Mouse (Mus musculus): Measurements from ENCODE around the gene Mrpl3. TPM values are rescaled to one million over a fixed set of nuclear protein-coding genes. Genes with fewer than 3 reads are reported as not detected.
"Not testable (repeated sequence)": the region's sequence is repeated elsewhere in the genome, so short reads cannot be mapped to it uniquely, and the experiment has no call there.

Mrpl3 gene
- polyA plus RNA-seq, 1 experiment from 2014 or later: 93.1 TPM

- Histone ChIP-seq H3K4me2 (replicated peaks) (no peak overlapping the region), H3K9ac (no peak overlapping the region), H3K4me1 (no peaks in the 10 kb centered on the region), H3K4me3 (replicated peaks) (no peak overlapping the region), H3K36me3 (peaks cover 61% of the 10 kb centered on the region), H3K27me3 (no peaks in the 10 kb centered on the region), H3K27ac (replicated peaks) (no peak overlapping the region), H3K9me3 (replicated peaks) (no peaks in the 10 kb centered on the region)
- WGBS: 85% methylated on average over 10 of the region's 10 CpGs
- peak; percentile 39; the same call in 1 of the 2 replicates for ATAC-seq (ENCODE audit: insufficient number of reproducible peaks, low FRiP score, low TSS enrichment, low read depth)
Observed at GRCm38 (mm10) chr9:105069106-105069505, 16.1 kb downstream of the Mrpl3 start.

DNA sequence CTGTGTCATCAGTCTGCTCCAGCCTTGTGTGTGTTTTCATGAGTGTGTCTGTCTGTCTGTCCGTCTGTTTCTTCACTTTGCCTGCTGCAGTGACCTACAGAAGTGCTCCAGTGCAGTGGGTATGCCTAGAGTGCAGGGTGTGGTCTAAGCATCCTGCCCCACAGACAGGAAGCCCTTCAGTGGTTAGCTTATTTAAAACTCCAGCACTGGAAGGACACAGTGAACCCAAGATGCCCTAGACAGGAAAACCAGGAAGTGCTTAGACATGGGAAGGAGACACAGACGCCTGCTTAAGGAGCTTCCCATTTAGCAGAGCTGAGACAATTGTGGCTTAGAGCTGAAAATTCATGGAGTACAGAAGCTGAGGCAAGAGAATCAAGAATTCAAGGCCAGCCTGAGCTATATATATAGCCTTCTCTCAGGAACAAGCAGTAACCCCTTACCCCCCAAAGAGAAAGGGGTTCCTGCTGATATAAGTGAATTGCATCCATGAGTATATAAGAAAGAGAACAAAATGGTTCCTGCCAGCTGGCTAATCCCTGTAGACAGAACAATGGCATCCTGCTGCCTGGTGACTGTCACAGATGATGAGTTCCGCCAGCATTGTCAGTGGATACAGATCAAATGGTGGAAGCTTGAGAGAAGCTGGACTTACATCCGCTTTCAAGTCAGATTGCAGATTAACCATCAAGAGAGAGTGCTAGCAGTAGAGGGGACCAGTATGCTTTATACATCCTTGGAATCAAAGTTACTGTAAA lies 20.1 kb downstream of the Mrpl3 start:
- Histone ChIP-seq H3K27me3 (no peaks in the 10 kb centered on the region), H3K4me3 (replicated peaks) (no peak overlapping the region), H3K4me1 (no peaks in the 10 kb centered on the region), H3K9ac (no peak overlapping the region), H3K27ac (replicated peaks) (no peak overlapping the region), H3K9me3 (replicated peaks) (no peaks in the 10 kb centered on the region), H3K36me3 (peaks cover 67% of the 10 kb centered on the region), H3K4me2 (replicated peaks) (no peak overlapping the region)
- no peak for ATAC-seq (ENCODE audit: insufficient number of reproducible peaks, low FRiP score, low TSS enrichment, low read depth)
- WGBS: 79% methylated on average over 4 of the region's 4 CpGs

GRCm38 (mm10) chr9:105074851-105075250 lies 21.8 kb downstream of the Mrpl3 start:
- no peak overlapping the region for H3K9ac ChIP-seq
- no peaks in the 10 kb centered on the region for H3K9me3 ChIP-seq (replicated peaks)
- no peaks in the 10 kb centered on the region for H3K4me1 ChIP-seq
- H3K36me3 ChIP-seq: peaks cover 63% of the 10 kb centered on the region
- no peak overlapping the region for H3K4me3 ChIP-seq (replicated peaks)
- H3K27me3 ChIP-seq: no peaks in the 10 kb centered on the region
- H3K27ac ChIP-seq (replicated peaks): no peak overlapping the region
- no peak for ATAC-seq (ENCODE audit: insufficient number of reproducible peaks, low FRiP score, low TSS enrichment, low read depth)
- H3K4me2 ChIP-seq (replicated peaks): no peak overlapping the region
- 91% methylated on average over 8 of the region's 8 CpGs for WGBS

GRCm38 (mm10) chr9:105076756-105077424 lies 23.9 kb downstream of the Mrpl3 start:
- no peak for ATAC-seq (ENCODE audit: insufficient number of reproducible peaks, low FRiP score, low TSS enrichment, low read depth)
- peaks cover 50% of the 10 kb centered on the region for H3K36me3 ChIP-seq
- 84% methylated on average over 13 of the region's 13 CpGs for WGBS
- H3K4me2 ChIP-seq (replicated peaks): no peak overlapping the region
- no peak overlapping the region for H3K27ac ChIP-seq (replicated peaks)
- H3K9me3 ChIP-seq (replicated peaks): no peaks in the 10 kb centered on the region
- H3K4me3 ChIP-seq (replicated peaks): no peak overlapping the region
- H3K9ac ChIP-seq: no peak overlapping the region
- no peaks in the 10 kb centered on the region for H3K27me3 ChIP-seq
- no peaks in the 10 kb centered on the region for H3K4me1 ChIP-seq

DNA sequence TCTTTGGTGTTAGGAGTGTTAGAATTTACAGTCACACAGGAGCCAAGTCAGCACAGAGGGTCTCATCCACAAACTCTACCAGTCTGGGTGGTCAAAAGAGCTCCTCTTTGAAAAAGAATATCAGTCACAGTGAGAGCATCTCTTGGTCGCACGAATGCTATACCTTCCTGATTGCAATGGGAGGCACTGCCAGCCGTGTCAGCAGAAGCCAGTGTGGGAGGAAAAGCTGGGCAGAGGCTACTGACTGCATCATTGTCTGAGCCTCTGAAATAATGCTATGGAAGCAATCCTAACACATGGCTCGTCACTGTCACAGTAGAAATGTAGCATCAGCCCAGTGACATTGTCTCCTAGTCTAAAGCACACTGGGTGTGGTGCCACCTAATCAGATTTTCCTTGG lies 25.4 kb downstream of the Mrpl3 start:
- no peak for ATAC-seq (ENCODE audit: insufficient number of reproducible peaks, low FRiP score, low TSS enrichment, low read depth)
- H3K27ac ChIP-seq (replicated peaks): no peak overlapping the region
- H3K36me3 ChIP-seq: peaks cover 34% of the 10 kb centered on the region
- no peak overlapping the region for H3K4me2 ChIP-seq (replicated peaks)
- H3K9ac ChIP-seq: no peak overlapping the region
- H3K27me3 ChIP-seq: no peaks in the 10 kb centered on the region
- H3K9me3 ChIP-seq (replicated peaks): no peaks in the 10 kb centered on the region
- no peak overlapping the region for H3K4me3 ChIP-seq (replicated peaks)
- WGBS: 85% methylated on average over 4 of the region's 4 CpGs
- no peaks in the 10 kb centered on the region for H3K4me1 ChIP-seq

- no peak overlapping the region for H3K27ac ChIP-seq (replicated peaks)
- no peak overlapping the region for H3K9ac ChIP-seq
- no peaks in the 10 kb centered on the region for H3K9me3 ChIP-seq (replicated peaks)
- no peaks in the 10 kb centered on the region for H3K4me1 ChIP-seq
- WGBS: 85% methylated on average over 3 of the region's 3 CpGs
- H3K4me3 ChIP-seq (replicated peaks): no peak overlapping the region
- peaks cover 20% of the 10 kb centered on the region for H3K36me3 ChIP-seq
- ATAC-seq (ENCODE audit: insufficient number of reproducible peaks, low FRiP score, low TSS enrichment, low read depth): no peak
- H3K4me2 ChIP-seq (replicated peaks): no peak overlapping the region
- no peaks in the 10 kb centered on the region for H3K27me3 ChIP-seq
Observed at GRCm38 (mm10) chr9:105080246-105080645, 27.2 kb downstream of the Mrpl3 start.

- no peak for ATAC-seq (ENCODE audit: insufficient number of reproducible peaks, low FRiP score, low TSS enrichment, low read depth)
- Histone ChIP-seq H3K27ac (replicated peaks) (no peak overlapping the region), H3K4me3 (replicated peaks) (no peak overlapping the region), H3K4me2 (replicated peaks) (no peak overlapping the region), H3K36me3 (no peaks in the 10 kb centered on the region), H3K9me3 (replicated peaks) (no peaks in the 10 kb centered on the region), H3K4me1 (no peaks in the 10 kb centered on the region), H3K9ac (no peak overlapping the region), H3K27me3 (no peaks in the 10 kb centered on the region)
- 34% methylated on average over 15 of the region's 15 CpGs for WGBS
Observed at GRCm38 (mm10) chr9:105100807-105101570, 48.0 kb downstream of the Mrpl3 start.

DNA sequence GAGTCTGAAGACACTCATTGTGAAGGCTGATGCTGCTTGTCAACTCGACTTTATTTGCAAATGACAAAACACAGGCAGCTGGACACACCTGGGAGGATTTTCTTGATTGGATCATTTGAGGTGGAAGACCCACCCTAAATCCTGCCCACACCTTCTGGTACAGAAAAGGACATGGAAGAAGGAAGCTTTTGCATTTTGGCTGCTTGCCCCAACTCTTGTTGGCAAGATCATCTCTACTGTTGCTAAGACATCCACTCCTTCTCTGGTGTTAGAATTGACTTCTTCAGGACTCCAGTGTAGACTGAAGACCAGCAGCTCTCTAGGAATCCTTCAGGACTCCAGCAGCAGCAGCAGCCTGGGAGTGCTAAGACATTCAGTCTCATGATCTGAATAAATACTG lies 48.9 kb downstream of the Mrpl3 start:
- Histone ChIP-seq H3K4me3 (replicated peaks) (no peak overlapping the region), H3K9me3 (replicated peaks) (no peaks in the 10 kb centered on the region), H3K27me3 (no peaks in the 10 kb centered on the region), H3K4me2 (replicated peaks) (no peak overlapping the region), H3K4me1 (no peaks in the 10 kb centered on the region), H3K27ac (replicated peaks) (no peak overlapping the region), H3K9ac (no peak overlapping the region), H3K36me3 (no peaks in the 10 kb centered on the region)
- WGBS: 39% methylated on average over 1 of the region's 1 CpGs
- no peak for ATAC-seq (ENCODE audit: insufficient number of reproducible peaks, low FRiP score, low TSS enrichment, low read depth)

GRCm38 (mm10) chr9:105103893-105104292 lies 50.9 kb downstream of the Mrpl3 start:
- no peaks in the 10 kb centered on the region for H3K36me3 ChIP-seq
- WGBS: 73% methylated on average over 5 of the region's 5 CpGs
- no peaks in the 10 kb centered on the region for H3K4me1 ChIP-seq
- H3K9me3 ChIP-seq (replicated peaks): no peaks in the 10 kb centered on the region
- H3K27me3 ChIP-seq: no peaks in the 10 kb centered on the region
- H3K27ac ChIP-seq (replicated peaks): no peak overlapping the region
- H3K4me2 ChIP-seq (replicated peaks): no peak overlapping the region
- no peak overlapping the region for H3K4me3 ChIP-seq (replicated peaks)
- no peak overlapping the region for H3K9ac ChIP-seq
- no peak for ATAC-seq (ENCODE audit: insufficient number of reproducible peaks, low FRiP score, low TSS enrichment, low read depth)

- 93% methylated on average over 3 of the region's 3 CpGs for WGBS
- not testable (repeated sequence) for H3K9me3 ChIP-seq (replicated peaks); ATAC-seq (ENCODE audit: insufficient number of reproducible peaks, low FRiP score, low TSS enrichment, low read depth)
Observed at GRCm38 (mm10) chr9:105125206-105125605, 72.2 kb downstream of the Mrpl3 start.

More at GRCm38 (mm10) chr9:105125206-105125605, 72.2 kb downstream of the Mrpl3 start:
- H3K4me3 ChIP-seq (replicated peaks); H3K4me1 ChIP-seq; H3K4me2 ChIP-seq (replicated peaks); H3K27ac ChIP-seq (replicated peaks); H3K27me3 ChIP-seq; H3K36me3 ChIP-seq; H3K9ac ChIP-seq: not testable (repeated sequence)

Measured in embryonic facial prominence, embryonic 15.5 days (tissue).